Mouse (Mus musculus) embryonic facial prominence, embryonic 12.5 days (tissue): ENCODE measurements around the gene Mindy3. TPM values are rescaled to one million over a fixed set of nuclear protein-coding genes. Genes with fewer than 3 reads are reported as not detected.

Source experiments
- ATAC-seq: fragments of 200-750 bp; cut with Nextera tagmentation; 2 replicates; pipeline ENCODE4 v1.8.0; 2017; ENCODE audit not compliant: insufficient number of reproducible peaks, insufficient read depth, low FRiP score, low TSS enrichment
- H3K27ac ChIP-seq: fragments of 300-500 bp; sonication (generic); 2 replicates; pipeline ENCODE4 v1.5.1; 2016; ENCODE audit warnings: mild to moderate bottlenecking
- H3K27me3 ChIP-seq: fragments of 300-500 bp; sonication (generic); 2 replicates; pipeline ENCODE4 v1.6.1; 2016; ENCODE audit warnings: mild to moderate bottlenecking, moderate library complexity
- H3K36me3 ChIP-seq: fragments of 300-500 bp; sonication (generic); 2 replicates; pipeline ENCODE4 v1.6.1; 2016; ENCODE audit warnings: mild to moderate bottlenecking
- H3K4me1 ChIP-seq: fragments of 300-500 bp; sonication (generic); 2 replicates; pipeline ENCODE4 v1.6.1; 2016
- H3K4me2 ChIP-seq: fragments of 300-500 bp; sonication (generic); replicated peaks from 2 replicates; pipeline ENCODE4 v1.6.1; 2016; ENCODE audit warnings: mild to moderate bottlenecking, moderate library complexity
- H3K4me3 ChIP-seq: fragments of 300-500 bp; sonication (generic); 2 replicates; pipeline ENCODE4 v1.5.1; 2016; ENCODE audit warnings: mild to moderate bottlenecking
- H3K9ac ChIP-seq: fragments of 300-500 bp; sonication (generic); 2 replicates; pipeline ENCODE4 v1.6.1; 2016; ENCODE audit warnings: mild to moderate bottlenecking, moderate library complexity
- H3K9me3 ChIP-seq: fragments of 300-500 bp; sonication (generic); 2 replicates; pipeline ENCODE4 v1.6.1; 2016; ENCODE audit warnings: mild to moderate bottlenecking, moderate library complexity
- WGBS: fragments of 180-500 bp; shearing (Covaris S2); methylation state at CpG from one replicate; pipeline ENCODE4 v1.1.7; 2016; 5-methylcytosine and 5-hydroxymethylcytosine counted together
- polyA plus RNA-seq: library from polyadenylated mRNA; unstranded; fragments of >200 nt; fragmentation: Nextera tagmentation; extraction: Ambion mirVana; gene quantifications from 2 replicates; pipeline ENCODE4 v1.2.1, GENCODE M21; 2016

Mindy3 gene
- polyA plus RNA-seq, 1 experiment from 2014 or later, result 27.4 TPM

- no peak for ATAC-seq
- 83% methylated on average over 2 of the region's 2 CpGs for WGBS
- no peaks in the 10 kb centered on the region for H3K4me1 ChIP-seq
- H3K4me3 ChIP-seq, result no peak overlapping the region
- no peaks in the 10 kb centered on the region for H3K27me3 ChIP-seq
- H3K9me3 ChIP-seq, result no peaks in the 10 kb centered on the region
- no peaks in the 10 kb centered on the region for H3K36me3 ChIP-seq
- H3K4me2 ChIP-seq, result no peak overlapping the region
- no peak overlapping the region for H3K9ac ChIP-seq
- H3K27ac ChIP-seq, result no peak overlapping the region
These were observed 50.8 kb downstream of the Mindy3 start for GRCm38 (mm10) chr2:12368451-12368850.

GRCm38 (mm10) chr2:12368016-12368415, 51.3 kb downstream of the Mindy3 start:
- ATAC-seq, result no peak
- 60% methylated on average over 1 of the region's 1 CpGs for WGBS
- H3K4me3 ChIP-seq, result no peak overlapping the region
- H3K4me2 ChIP-seq, result no peak overlapping the region
- H3K36me3 ChIP-seq, result no peaks in the 10 kb centered on the region
- H3K27me3 ChIP-seq, result no peaks in the 10 kb centered on the region
- no peak overlapping the region for H3K9ac ChIP-seq
- H3K27ac ChIP-seq, result no peak overlapping the region
- no peaks in the 10 kb centered on the region for H3K9me3 ChIP-seq
- H3K4me1 ChIP-seq, result no peaks in the 10 kb centered on the region

- H3K4me3 ChIP-seq, result no peak overlapping the region
- no peaks in the 10 kb centered on the region for H3K27me3 ChIP-seq
- no peak overlapping the region for H3K27ac ChIP-seq
- H3K9me3 ChIP-seq, result no peaks in the 10 kb centered on the region
- H3K4me1 ChIP-seq, result no peaks in the 10 kb centered on the region
- ATAC-seq, result no peak
- H3K36me3 ChIP-seq, result peaks cover 6% of the 10 kb centered on the region; the same call in 1 of the 2 replicates
- 78% methylated on average over 1 of the region's 1 CpGs for WGBS
- no peak overlapping the region for H3K9ac ChIP-seq
- H3K4me2 ChIP-seq, result no peak overlapping the region
These were observed 58.0 kb downstream of the Mindy3 start for GRCm38 (mm10) chr2:12361310-12361709.

- no peak overlapping the region for H3K27ac ChIP-seq
- no peak for ATAC-seq
- H3K9ac ChIP-seq, result no peak overlapping the region
- no peak overlapping the region for H3K4me3 ChIP-seq
- WGBS, result 95% methylated on average over 5 of the region's 5 CpGs
- H3K36me3 ChIP-seq, result peaks cover 10% of the 10 kb centered on the region; the same call in 1 of the 2 replicates
- H3K9me3 ChIP-seq, result no peaks in the 10 kb centered on the region
- no peaks in the 10 kb centered on the region for H3K27me3 ChIP-seq
- no peak overlapping the region for H3K4me2 ChIP-seq
- H3K4me1 ChIP-seq, result no peaks in the 10 kb centered on the region
These were observed 64.4 kb downstream of the Mindy3 start for GRCm38 (mm10) chr2:12354837-12355236.

- no peaks in the 10 kb centered on the region for H3K27me3 ChIP-seq
- no peak overlapping the region for H3K9ac ChIP-seq
- H3K4me2 ChIP-seq, result no peak overlapping the region
- 0 out of 2 replicates have a peak, but pooled peaks cover 4% of the 10 kb centered on the region for H3K36me3 ChIP-seq
- H3K9me3 ChIP-seq, result no peaks in the 10 kb centered on the region
- WGBS, result 83% methylated on average over 2 of the region's 2 CpGs
- H3K4me1 ChIP-seq, result no peaks in the 10 kb centered on the region
- ATAC-seq, result no peak
- H3K27ac ChIP-seq, result no peak overlapping the region
- no peak overlapping the region for H3K4me3 ChIP-seq
These were observed 70.4 kb downstream of the Mindy3 start for GRCm38 (mm10) chr2:12348914-12349313.

GRCm38 (mm10) chr2:12331962-12332361, 87.3 kb downstream of the Mindy3 start:
- Histone ChIP-seq H3K9ac (no peak overlapping the region), H3K27me3 (no peaks in the 10 kb centered on the region), H3K4me1 (peaks cover 17% of the 10 kb centered on the region; the same call in 1 of the 2 replicates), H3K4me2 (no peak overlapping the region), H3K4me3 (no peak overlapping the region), H3K9me3 (no peaks in the 10 kb centered on the region), H3K27ac (no peak overlapping the region), H3K36me3 (no peaks in the 10 kb centered on the region)
- WGBS, result 69% methylated on average over 2 of the region's 2 CpGs
- no peak for ATAC-seq

GRCm38 (mm10) chr2:12329620-12330019, 89.7 kb downstream of the Mindy3 start:
- Histone ChIP-seq H3K9me3 (no peaks in the 10 kb centered on the region), H3K9ac (no peak overlapping the region), H3K4me2 (no peak overlapping the region), H3K36me3 (no peaks in the 10 kb centered on the region), H3K4me3 (no peak overlapping the region), H3K4me1 (peaks cover 18% of the 10 kb centered on the region; the same call in 1 of the 2 replicates), H3K27me3 (no peaks in the 10 kb centered on the region), H3K27ac (no peak overlapping the region)
- no peak for ATAC-seq
- WGBS, result 77% methylated on average over 2 of the region's 2 CpGs

GRCm38 (mm10) chr2:12329068-12329407, 90.2 kb downstream of the Mindy3 start:
- Histone ChIP-seq H3K4me2 (peak overlapping the region; percentile 53), H3K27ac (0 out of 2 replicates have a peak overlapping the region, but pooled peaks have one; percentile 54), H3K9me3 (no peaks in the 10 kb centered on the region), H3K27me3 (no peaks in the 10 kb centered on the region), H3K4me1 (peaks cover 18% of the 10 kb centered on the region; the same call in 1 of the 2 replicates), H3K9ac (no peak overlapping the region), H3K36me3 (no peaks in the 10 kb centered on the region), H3K4me3 (no peak overlapping the region)
- 27% methylated on average over 5 of the region's 5 CpGs for WGBS
- ATAC-seq, result no peak

- H3K27me3 ChIP-seq, result no peaks in the 10 kb centered on the region
- 0 out of 2 replicates have a peak overlapping the region, but pooled peaks have one; percentile 54 for H3K27ac ChIP-seq
- H3K4me1 ChIP-seq, result peaks cover 18% of the 10 kb centered on the region; the same call in 1 of the 2 replicates
- no peaks in the 10 kb centered on the region for H3K36me3 ChIP-seq
- H3K9ac ChIP-seq, result no peak overlapping the region
- ATAC-seq, result no peak
- WGBS, result 13% methylated on average over 8 of the region's 8 CpGs
- no peak overlapping the region for H3K4me3 ChIP-seq
- H3K4me2 ChIP-seq, result peak overlapping the region; percentile 53
- no peaks in the 10 kb centered on the region for H3K9me3 ChIP-seq
These were observed 90.8 kb downstream of the Mindy3 start for GRCm38 (mm10) chr2:12328355-12329067.

- 25% methylated on average over 11 of the region's 11 CpGs for WGBS
- H3K4me2 ChIP-seq, result peak overlapping the region; percentile 53
- H3K9ac ChIP-seq, result no peak overlapping the region
- no peaks in the 10 kb centered on the region for H3K36me3 ChIP-seq
- no peaks in the 10 kb centered on the region for H3K9me3 ChIP-seq
- peaks cover 18% of the 10 kb centered on the region; the same call in 1 of the 2 replicates for H3K4me1 ChIP-seq
- ATAC-seq, result no peak
- H3K27ac ChIP-seq, result 0 out of 2 replicates have a peak overlapping the region, but pooled peaks have one; percentile 30
- H3K27me3 ChIP-seq, result no peaks in the 10 kb centered on the region
- peak overlapping the region; percentile 30 for H3K4me3 ChIP-seq
These were observed 91.4 kb downstream of the Mindy3 start for GRCm38 (mm10) chr2:12327691-12328354.

- Histone ChIP-seq H3K4me1 (peaks cover 18% of the 10 kb centered on the region; the same call in 1 of the 2 replicates), H3K9me3 (no peaks in the 10 kb centered on the region), H3K4me2 (peak overlapping the region; percentile 53), H3K27ac (no peak overlapping the region), H3K27me3 (no peaks in the 10 kb centered on the region), H3K36me3 (no peaks in the 10 kb centered on the region), H3K4me3 (peak overlapping the region; percentile 30), H3K9ac (no peak overlapping the region)
- ATAC-seq, result peak; percentile 61
- WGBS, result 7% methylated on average over 10 of the region's 10 CpGs
These were observed 92.1 kb downstream of the Mindy3 start for GRCm38 (mm10) chr2:12327216-12327615.

- Histone ChIP-seq H3K36me3 (no peaks in the 10 kb centered on the region), H3K9ac (no peak overlapping the region), H3K4me1 (peaks cover 18% of the 10 kb centered on the region; the same call in 1 of the 2 replicates), H3K27me3 (no peaks in the 10 kb centered on the region), H3K4me2 (no peak overlapping the region), H3K9me3 (no peaks in the 10 kb centered on the region), H3K27ac (no peak overlapping the region), H3K4me3 (no peak overlapping the region)
- 75% methylated on average over 2 of the region's 2 CpGs for WGBS
- ATAC-seq, result no peak
These were observed 93.4 kb downstream of the Mindy3 start for GRCm38 (mm10) chr2:12325868-12326267.
